Comparison of ENCODE assay signal across 7 mouse cellular contexts in the genomic region with DNA sequence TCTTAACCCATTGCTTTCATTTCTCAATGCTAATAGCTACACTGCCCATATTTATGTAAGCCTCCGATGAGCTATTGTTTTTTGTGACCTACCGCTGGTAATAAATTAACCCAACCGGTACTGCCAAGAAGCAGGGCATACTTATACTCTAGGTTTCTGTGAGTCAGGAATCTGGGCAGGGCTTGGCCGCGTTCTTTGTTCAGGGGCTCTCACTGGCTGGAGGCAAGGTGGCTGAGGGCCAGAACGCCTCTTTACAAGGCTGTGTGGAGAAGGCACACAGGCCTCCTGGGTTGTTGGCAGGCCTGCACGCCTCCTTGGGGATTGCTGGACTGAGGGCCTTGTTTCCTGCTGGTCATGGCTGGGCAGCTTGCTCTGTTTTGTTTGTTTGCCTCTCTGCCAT. TPM values are rescaled to one million over a fixed set of nuclear protein-coding genes. Genes with fewer than 3 reads are reported as not detected.
A peak's percentile ranks its signal among the peaks of the same experiment; 100 is the strongest.
DNase-seq lines count a peak whose midpoint lies in the region; ATAC-seq and TF ChIP-seq lines count a peak whose summit lies in the region.

No protein-coding gene starts in this region.

- no peak overlapping the region for H3K4me2 ChIP-seq in lung, embryonic 14.5 days

- H3K4me3 ChIP-seq in lung, embryonic 14.5 days (ENCODE audit: low read depth, low read length), result no peak overlapping the region

- no peak overlapping the region for H3K9ac ChIP-seq in lung, embryonic 14.5 days

- H3K9me3 ChIP-seq in lung, embryonic 14.5 days (ENCODE audit: low read depth, low read length), result no peaks in the 10 kb centered on the region

- peak overlapping the region; percentile 77 for H3K27ac ChIP-seq in lung, embryonic 14.5 days (ENCODE audit: low read depth)

- peak; percentile 71 to 73 for DNase-seq in right cerebral cortex, postnatal 10 days (ENCODE audit: low spot score in 2 of 2)
- DNase-seq in right cerebral cortex, postnatal 36 days (ENCODE audit: low spot score in 2 of 2), result no peak
- DNase-seq in cerebellum, postnatal 14 days, result peak; percentile 53 to 60
- DNase-seq in kidney, adult 11 months, result peak; percentile 99
- peak; percentile 77 for DNase-seq in lung, embryonic 14.5 days
- peak; percentile 45 to 50 for DNase-seq in urinary bladder, adult 18-20 months (ENCODE audit: low spot score in 2 of 2)
- DNase-seq in thymus, postnatal 14 days, result no peak

- WGBS in lung, embryonic 14.5 days, result 38% methylated on average over 7 of the region's 7 CpGs

- H3K36me3 ChIP-seq in lung, embryonic 14.5 days (ENCODE audit: insufficient read depth), result no peaks in the 10 kb centered on the region

- TF ChIP-seq CTCF in lung, embryonic 14.5 days (IDR thresholded peaks at IDR 0.05; ENCODE audit: low read depth), result no peak

- no peaks in the 10 kb centered on the region for H3K27me3 ChIP-seq in lung, embryonic 14.5 days (ENCODE audit: insufficient read depth, low read length)

- peaks cover 4% of the 10 kb centered on the region; the same call in 1 of the 2 replicates for H3K4me1 ChIP-seq in lung, embryonic 14.5 days (ENCODE audit: insufficient read depth)

- ATAC-seq in lung, embryonic 14.5 days (ENCODE audit: insufficient read depth), result peak; percentile 90

RNA-seq across cellular contexts. Expression of a gene that starts 1.1 kb away (rescaled TPM):
- polyA plus RNA-seq in lung, embryonic 14.5 days (2014; fragmentation: Nextera tagmentation; extraction: Ambion mirVana), result 1.1 and 1.5 TPM in 2 replicates

RNA-seq across cellular contexts. Expression of a gene that starts 45.3 kb away (rescaled TPM):
- 9.3 and 11.2 TPM in 2 replicates for polyA plus RNA-seq in lung, embryonic 14.5 days (2014; fragmentation: Nextera tagmentation; extraction: Ambion mirVana)

Comparison
In these comparisons a context has a peak if more than half of its experiments do, and no peak if none do; other contexts are left out.
1. DNase-seq: peak in right cerebral cortex, postnatal 10 days (2 of 2), cerebellum, postnatal 14 days (2 of 2), kidney, adult 11 months (single experiment), lung, embryonic 14.5 days (single experiment) and urinary bladder, adult 18-20 months (2 of 2); none in right cerebral cortex, postnatal 36 days (0 of 2) and thymus, postnatal 14 days (single experiment).